Mouse (Mus musculus) lung, embryonic 14.5 days (tissue): Measurements from ENCODE around the gene Klk1b11. TPM values are rescaled to one million over a fixed set of nuclear protein-coding genes. Genes with fewer than 3 reads are reported as not detected.
"Not testable (repeated sequence)": the region's sequence is repeated elsewhere in the genome, so short reads cannot be mapped to it uniquely, and the experiment has no call there.

Source experiments
- ATAC-seq: fragments of 200-750 bp; cut with Nextera tagmentation; 2 replicates; pipeline ENCODE4 v1.8.0; 2017; ENCODE audit warnings: mild to moderate bottlenecking, moderate TSS enrichment, moderate library complexity; ENCODE audit not compliant: insufficient read depth
- DNase-seq: peaks from one replicate; pipeline ENCODE4 v3.0.0-alpha.2; 2015
- H3K27ac ChIP-seq: fragments of 300-500 bp; sonication (generic); 2 replicates; pipeline ENCODE4 v1.5.1; 2014; ENCODE audit warnings: low read depth, mild to moderate bottlenecking, moderate library complexity
- H3K27me3 ChIP-seq: fragments of 300-500 bp; sonication (generic); 2 replicates; pipeline ENCODE4 v1.6.1; 2014; ENCODE audit warnings: low read length, control low read depth; ENCODE audit not compliant: insufficient read depth
- H3K36me3 ChIP-seq: fragments of 300-500 bp; sonication (generic); 2 replicates; pipeline ENCODE4 v1.6.1; 2014; ENCODE audit warnings: control low read depth; ENCODE audit not compliant: insufficient read depth
- H3K4me1 ChIP-seq: fragments of 300-500 bp; sonication (generic); 2 replicates; pipeline ENCODE4 v1.6.1; 2014; ENCODE audit warnings: antibody characterized with exemption, control low read depth; ENCODE audit not compliant: insufficient read depth
- H3K4me2 ChIP-seq: fragments of 300-500 bp; sonication (generic); 2 replicates; pipeline ENCODE4 v1.6.1; 2014; ENCODE audit warnings: mild to moderate bottlenecking
- H3K4me3 ChIP-seq: fragments of 300-500 bp; sonication (generic); 2 replicates; pipeline ENCODE4 v1.5.1; 2014; ENCODE audit warnings: low read depth, low read length
- H3K9ac ChIP-seq: fragments of 300-500 bp; sonication (generic); 2 replicates; pipeline ENCODE4 v1.6.1; 2014
- H3K9me3 ChIP-seq: fragments of 300-500 bp; sonication (generic); 2 replicates; pipeline ENCODE4 v1.6.1; 2016; ENCODE audit warnings: low read depth, low read length, control low read depth
- CTCF ChIP-seq: IDR thresholded peaks from 2 replicates; pipeline ENCODE4 v1.5.1; 2016; ENCODE audit warnings: antibody characterized with exemption, low read depth
- WGBS: fragments of 180-500 bp; shearing (Covaris S2); extraction: QIAGEN DNeasy Blood & Tissue Kit; methylation state at CpG from one replicate; pipeline ENCODE4 v1.1.7; 2014; 5-methylcytosine and 5-hydroxymethylcytosine counted together
- polyA plus RNA-seq: library from polyadenylated mRNA; unstranded; fragments of >200 nt; fragmentation: Nextera tagmentation; extraction: Ambion mirVana; gene quantifications from 2 replicates; pipeline ENCODE4 v1.2.1, GENCODE M21; 2014

Klk1b11 gene
- polyA plus RNA-seq, 1 experiment from 2014 or later: not detected

GRCm38 (mm10) chr7:44004847-44005246 is 9.2 kb downstream of the Klk1b11 start:
- Histone ChIP-seq H3K9ac (no peak overlapping the region), H3K9me3 (no peaks in the 10 kb centered on the region), H3K36me3 (no peaks in the 10 kb centered on the region), H3K4me2 (no peak overlapping the region), H3K4me3 (no peak overlapping the region), H3K27me3 (no peaks in the 10 kb centered on the region), H3K27ac (no peak overlapping the region), H3K4me1 (no peaks in the 10 kb centered on the region)
- no peak for DNase-seq
- TF ChIP-seq CTCF: no peak
- ATAC-seq: no peak

- H3K9me3 ChIP-seq, H3K9ac ChIP-seq, H3K4me2 ChIP-seq, H3K4me1 ChIP-seq, DNase-seq, ATAC-seq, H3K27me3 ChIP-seq, H3K27ac ChIP-seq, H3K4me3 ChIP-seq, H3K36me3 ChIP-seq: not testable (repeated sequence)
These were observed 16.2 kb downstream of the Klk1b11 start, which contains the start of gene Klk1b26 for GRCm38 (mm10) chr7:44011868-44012267. Gene Klk1b26, plus strand, starts transcription at chr7:44012168.

- ATAC-seq, DNase-seq, H3K27ac ChIP-seq, H3K36me3 ChIP-seq, H3K9ac ChIP-seq, H3K27me3 ChIP-seq, H3K4me1 ChIP-seq, H3K4me3 ChIP-seq, H3K4me2 ChIP-seq, H3K9me3 ChIP-seq: not testable (repeated sequence)
- 76% methylated on average over 6 of the region's 6 CpGs for WGBS
These were observed 19.0 kb downstream of the Klk1b11 start for GRCm38 (mm10) chr7:44014666-44015065.

GRCm38 (mm10) chr7:44015071-44015470 is 19.4 kb downstream of the Klk1b11 start:
- ATAC-seq (no peak), DNase-seq (no peak)
- Histone ChIP-seq H3K4me3 (no peak overlapping the region), H3K4me1 (no peaks in the 10 kb centered on the region), H3K9me3 (no peaks in the 10 kb centered on the region), H3K27me3 (no peaks in the 10 kb centered on the region), H3K27ac (no peak overlapping the region), H3K4me2 (no peak overlapping the region), H3K9ac (no peak overlapping the region), H3K36me3 (no peaks in the 10 kb centered on the region)
- no peak for TF ChIP-seq CTCF
- 79% methylated on average over 5 of the region's 5 CpGs for WGBS

Other genes starting within 250 kb of the Klk1b11 start
- gene Klk12, start 227.0 kb upstream of the Klk1b11 start, polyA plus RNA-seq: not detected in 2 replicates
- not detected in 2 replicates for gene Klk11, start 221.3 kb upstream of the Klk1b11 start, polyA plus RNA-seq
- 0.70 and 0.81 TPM in 2 replicates for gene Klk10, start 214.8 kb upstream of the Klk1b11 start, polyA plus RNA-seq
- 0.20 TPM in 1 of 2 replicates, not detected in the other for gene Klk9, start 204.0 kb upstream of the Klk1b11 start, polyA plus RNA-seq
- gene Klk8, start 198.3 kb upstream of the Klk1b11 start, polyA plus RNA-seq: 21.0 and 26.2 TPM in 2 replicates
- gene Klk7, start 184.6 kb upstream of the Klk1b11 start, polyA plus RNA-seq: 0.09 TPM in 1 of 2 replicates, not detected in the other
- not detected in 2 replicates for gene Klk6, start 171.4 kb upstream of the Klk1b11 start, polyA plus RNA-seq
- not detected in 2 replicates for gene Klk5, start 153.9 kb upstream of the Klk1b11 start, polyA plus RNA-seq
- gene Klk4, start 114.7 kb upstream of the Klk1b11 start, polyA plus RNA-seq: not detected in 2 replicates
- gene Klk15, start 62.1 kb upstream of the Klk1b11 start, polyA plus RNA-seq: not detected in 2 replicates
- gene Klk1b8, start 45.2 kb upstream of the Klk1b11 start, polyA plus RNA-seq: not detected in 2 replicates
- gene Klk1b1, start 29.1 kb upstream of the Klk1b11 start, polyA plus RNA-seq: not detected in 2 replicates
- gene Klk1b9, start 19.8 kb upstream of the Klk1b11 start, polyA plus RNA-seq: not detected in 2 replicates
- gene Klk1b26, start 16.3 kb downstream of the Klk1b11 start, polyA plus RNA-seq: not detected in 2 replicates
- gene Klk1b27, start 56.4 kb downstream of the Klk1b11 start, polyA plus RNA-seq: not detected in 2 replicates
- not detected in 2 replicates for gene Klk1b21, start 106.5 kb downstream of the Klk1b11 start, polyA plus RNA-seq
- gene Klk1b22, start 116.8 kb downstream of the Klk1b11 start, polyA plus RNA-seq: not detected in 2 replicates
- not detected in 2 replicates for gene Klk1b16, start 140.9 kb downstream of the Klk1b11 start, polyA plus RNA-seq
- not detected in 2 replicates for gene Klk1b24, start 192.4 kb downstream of the Klk1b11 start, polyA plus RNA-seq
- gene Klk1b3, start 202.3 kb downstream of the Klk1b11 start, polyA plus RNA-seq: not detected in 2 replicates
- gene Klk1b4, start 211.6 kb downstream of the Klk1b11 start, polyA plus RNA-seq: not detected in 2 replicates
- not detected in 2 replicates for gene Klk1b5, start 220.1 kb downstream of the Klk1b11 start, polyA plus RNA-seq
- 0.20 and 0.26 TPM in 2 replicates for gene Klk1, start 229.5 kb downstream of the Klk1b11 start, polyA plus RNA-seq
- not detected in 2 replicates for gene Gm36864, start 240.3 kb downstream of the Klk1b11 start, polyA plus RNA-seq